Mouse (Mus musculus): ENCODE measurements at regions not wholly inside any gene's neighbourhood (a gene's known extent, or its start where the extent isn't known, plus 50 kb on each side); places are given as distances from the start of the nearest gene placed in this dataset.

GRCm38 (mm10) chr12:16124906-16125305 lies 308.2 kb upstream of the Trib2 start:
- ChIA-PET CTCF (no interaction called here), POLR2A (no interaction called here)

GRCm38 (mm10) chr12:16122353-16123127 lies 305.8 kb upstream of the Trib2 start:
- POLR2A ChIA-PET, result no interaction called here

GRCm38 (mm10) chr12:16121787-16122186 lies 305.1 kb upstream of the Trib2 start:
- ChIA-PET POLR2A (no interaction called here), CTCF (interaction anchor here in 2 of 4 experiments (0.6 to 0.9 kb wide), 2 partner anchors 12 to 306 kb away, joined by 3 to 4 read pairs; no protein-coding TSS in a partner anchor)

More at GRCm38 (mm10) chr12:16122353-16123127, 305.8 kb upstream of the Trib2 start:
- CTCF ChIA-PET, result interaction anchor here in 1 of 4 experiments (0.9 kb wide), 1 partner anchor 307 kb away, joined by 4 read pairs; no protein-coding TSS in a partner anchor

- POLR2A ChIA-PET, result interaction anchor here in 1 of 4 experiments (0.6 kb wide), 1 partner anchor 9 kb away, joined by 4 read pairs; no protein-coding TSS in a partner anchor
- CTCF ChIA-PET, result interaction anchor here in 1 of 4 experiments (0.8 kb wide), 1 partner anchor 230 kb away, joined by 3 read pairs; no protein-coding TSS in a partner anchor
Observed at GRCm38 (mm10) chr12:16118710-16119109, 302.0 kb upstream of the Trib2 start.

GRCm38 (mm10) chr12:16106946-16107345 lies 290.2 kb upstream of the Trib2 start:
- CTCF ChIA-PET, result interaction anchor here in 1 of 4 experiments (0.6 kb wide), 1 partner anchor 1369 kb away, joined by 3 read pairs; no protein-coding TSS in a partner anchor
- POLR2A ChIA-PET, result no interaction called here

- ChIA-PET CTCF (no interaction called here), POLR2A (no interaction called here)
Observed at GRCm38 (mm10) chr12:16098840-16099239, 282.1 kb upstream of the Trib2 start.

GRCm38 (mm10) chr12:16092643-16093042 lies 275.9 kb upstream of the Trib2 start:
- ChIA-PET POLR2A (interaction anchor here in 1 of 4 experiments (1.0 kb wide), 1 partner anchor 10 kb away, joined by 3 read pairs; no protein-coding TSS in a partner anchor), CTCF (no interaction called here)

- ChIA-PET POLR2A (no interaction called here), CTCF (no interaction called here)
Observed at GRCm38 (mm10) chr12:16091336-16091735, 274.6 kb upstream of the Trib2 start.

GRCm38 (mm10) chr12:16083176-16083575 lies 266.5 kb upstream of the Trib2 start:
- ChIA-PET POLR2A (no interaction called here), CTCF (no interaction called here)

- CTCF ChIA-PET, result no interaction called here
Observed at GRCm38 (mm10) chr12:16077215-16077614, 260.5 kb upstream of the Trib2 start.

GRCm38 (mm10) chr12:16075962-16076361 lies 259.2 kb upstream of the Trib2 start:
- CTCF ChIA-PET, result no interaction called here
- POLR2A ChIA-PET, result interaction anchor here in 1 of 4 experiments (0.6 kb wide), 1 partner anchor 315 kb away, joined by 3 read pairs; no protein-coding TSS in a partner anchor

More at GRCm38 (mm10) chr12:16077215-16077614, 260.5 kb upstream of the Trib2 start:
- POLR2A ChIA-PET, result no interaction called here

- ChIA-PET CTCF (interaction anchor here in 1 of 4 experiments (0.6 kb wide), 1 partner anchor 1926 kb away, joined by 4 read pairs; no protein-coding TSS in a partner anchor), POLR2A (interaction anchor here in 2 of 4 experiments (0.6 to 0.9 kb wide), 3 partner anchors 9 to 466 kb away, joined by 3 to 4 read pairs (median 4); no protein-coding TSS in a partner anchor)
Observed at GRCm38 (mm10) chr12:16068940-16069339, 252.2 kb upstream of the Trib2 start.

GRCm38 (mm10) chr12:16062689-16063088 lies 246.0 kb upstream of the Trib2 start:
- ChIA-PET POLR2A (no interaction called here), CTCF (no interaction called here)

GRCm38 (mm10) chr12:16060461-16060860 lies 243.7 kb upstream of the Trib2 start:
- ChIA-PET POLR2A (no interaction called here), CTCF (no interaction called here)

- CTCF ChIA-PET, result no interaction called here
- POLR2A ChIA-PET, result no interaction called here
Observed at GRCm38 (mm10) chr12:16058255-16058654, 241.5 kb upstream of the Trib2 start.

- CTCF ChIA-PET, result no interaction called here
Observed at GRCm38 (mm10) chr12:16056831-16057230, 240.1 kb upstream of the Trib2 start.

GRCm38 (mm10) chr12:16056216-16056615 lies 239.5 kb upstream of the Trib2 start:
- ChIA-PET CTCF (no interaction called here), POLR2A (no interaction called here)

More at GRCm38 (mm10) chr12:16056831-16057230, 240.1 kb upstream of the Trib2 start:
- POLR2A ChIA-PET, result no interaction called here

GRCm38 (mm10) chr12:16054591-16054990 lies 237.9 kb upstream of the Trib2 start:
- CTCF ChIA-PET, result no interaction called here
- POLR2A ChIA-PET, result no interaction called here

GRCm38 (mm10) chr12:16053735-16054134 lies 237.0 kb upstream of the Trib2 start:
- POLR2A ChIA-PET, result no interaction called here
- CTCF ChIA-PET, result no interaction called here

GRCm38 (mm10) chr12:16052998-16053397 lies 236.3 kb upstream of the Trib2 start:
- CTCF ChIA-PET, result no interaction called here
- POLR2A ChIA-PET, result no interaction called here

- ChIA-PET CTCF (no interaction called here), POLR2A (no interaction called here)
Observed at GRCm38 (mm10) chr12:16052353-16052752, 235.6 kb upstream of the Trib2 start.
